Mouse (Mus musculus) lung, embryonic 14.5 days (tissue): ENCODE measurements around the gene Abca16. TPM values are rescaled to one million over a fixed set of nuclear protein-coding genes. Genes with fewer than 3 reads are reported as not detected.
A peak's percentile ranks its signal among the peaks of the same experiment; 100 is the strongest.

Experiments used
- ATAC-seq: fragments of 200-750 bp; cut with Nextera tagmentation; 2 replicates; pipeline ENCODE4 v1.8.0; 2017; ENCODE audit warnings: mild to moderate bottlenecking, moderate TSS enrichment, moderate library complexity; ENCODE audit not compliant: insufficient read depth
- DNase-seq: peaks from one replicate; pipeline ENCODE4 v3.0.0-alpha.2; 2015
- H3K27ac ChIP-seq: fragments of 300-500 bp; sonication (generic); 2 replicates; pipeline ENCODE4 v1.5.1; 2014; ENCODE audit warnings: low read depth, mild to moderate bottlenecking, moderate library complexity
- H3K27me3 ChIP-seq: fragments of 300-500 bp; sonication (generic); 2 replicates; pipeline ENCODE4 v1.6.1; 2014; ENCODE audit warnings: low read length, control low read depth; ENCODE audit not compliant: insufficient read depth
- H3K36me3 ChIP-seq: fragments of 300-500 bp; sonication (generic); 2 replicates; pipeline ENCODE4 v1.6.1; 2014; ENCODE audit warnings: control low read depth; ENCODE audit not compliant: insufficient read depth
- H3K4me1 ChIP-seq: fragments of 300-500 bp; sonication (generic); 2 replicates; pipeline ENCODE4 v1.6.1; 2014; ENCODE audit warnings: antibody characterized with exemption, control low read depth; ENCODE audit not compliant: insufficient read depth
- H3K4me2 ChIP-seq: fragments of 300-500 bp; sonication (generic); 2 replicates; pipeline ENCODE4 v1.6.1; 2014; ENCODE audit warnings: mild to moderate bottlenecking
- H3K4me3 ChIP-seq: fragments of 300-500 bp; sonication (generic); 2 replicates; pipeline ENCODE4 v1.5.1; 2014; ENCODE audit warnings: low read depth, low read length
- H3K9ac ChIP-seq: fragments of 300-500 bp; sonication (generic); 2 replicates; pipeline ENCODE4 v1.6.1; 2014
- H3K9me3 ChIP-seq: fragments of 300-500 bp; sonication (generic); 2 replicates; pipeline ENCODE4 v1.6.1; 2016; ENCODE audit warnings: low read depth, low read length, control low read depth
- CTCF ChIP-seq: IDR thresholded peaks from 2 replicates; pipeline ENCODE4 v1.5.1; 2016; ENCODE audit warnings: antibody characterized with exemption, low read depth
- WGBS: fragments of 180-500 bp; shearing (Covaris S2); extraction: QIAGEN DNeasy Blood & Tissue Kit; methylation state at CpG from one replicate; pipeline ENCODE4 v1.1.7; 2014; 5-methylcytosine and 5-hydroxymethylcytosine counted together
- polyA plus RNA-seq: library from polyadenylated mRNA; unstranded; fragments of >200 nt; fragmentation: Nextera tagmentation; extraction: Ambion mirVana; gene quantifications from 2 replicates; pipeline ENCODE4 v1.2.1, GENCODE M21; 2014

Gene Abca16
- polyA plus RNA-seq, 1 experiment from 2014 or later = not detected

DNA sequence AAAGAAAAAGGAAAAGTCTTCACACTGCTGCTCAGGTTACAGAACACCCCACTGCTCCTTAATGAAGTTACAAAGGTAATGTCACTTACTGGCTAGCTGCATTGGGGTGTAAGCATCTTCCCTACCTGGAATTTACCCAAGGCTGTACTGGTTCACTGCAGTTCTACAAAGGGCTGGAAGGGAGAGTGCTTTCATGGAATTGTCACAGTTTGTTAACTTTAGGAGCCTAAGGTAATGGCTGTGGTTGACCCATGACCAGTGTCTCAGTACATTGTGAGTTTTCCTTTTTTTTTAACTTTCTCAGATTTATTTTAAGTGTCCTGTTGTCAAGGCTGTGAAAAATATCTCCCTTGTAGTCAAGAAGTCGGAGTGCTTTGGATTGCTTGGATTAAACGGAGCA lies 125.4 kb downstream of the Abca16 start:
- ATAC-seq = no peak
- Histone ChIP-seq H3K4me1 (no peaks in the 10 kb centered on the region), H3K9ac (no peak overlapping the region), H3K36me3 (no peaks in the 10 kb centered on the region), H3K4me2 (no peak overlapping the region), H3K27me3 (no peaks in the 10 kb centered on the region), H3K9me3 (no peaks in the 10 kb centered on the region), H3K27ac (no peak overlapping the region), H3K4me3 (no peak overlapping the region)
- TF ChIP-seq CTCF = no peak
- no peak for DNase-seq
- 73% methylated on average over 2 of the region's 2 CpGs for WGBS

DNA sequence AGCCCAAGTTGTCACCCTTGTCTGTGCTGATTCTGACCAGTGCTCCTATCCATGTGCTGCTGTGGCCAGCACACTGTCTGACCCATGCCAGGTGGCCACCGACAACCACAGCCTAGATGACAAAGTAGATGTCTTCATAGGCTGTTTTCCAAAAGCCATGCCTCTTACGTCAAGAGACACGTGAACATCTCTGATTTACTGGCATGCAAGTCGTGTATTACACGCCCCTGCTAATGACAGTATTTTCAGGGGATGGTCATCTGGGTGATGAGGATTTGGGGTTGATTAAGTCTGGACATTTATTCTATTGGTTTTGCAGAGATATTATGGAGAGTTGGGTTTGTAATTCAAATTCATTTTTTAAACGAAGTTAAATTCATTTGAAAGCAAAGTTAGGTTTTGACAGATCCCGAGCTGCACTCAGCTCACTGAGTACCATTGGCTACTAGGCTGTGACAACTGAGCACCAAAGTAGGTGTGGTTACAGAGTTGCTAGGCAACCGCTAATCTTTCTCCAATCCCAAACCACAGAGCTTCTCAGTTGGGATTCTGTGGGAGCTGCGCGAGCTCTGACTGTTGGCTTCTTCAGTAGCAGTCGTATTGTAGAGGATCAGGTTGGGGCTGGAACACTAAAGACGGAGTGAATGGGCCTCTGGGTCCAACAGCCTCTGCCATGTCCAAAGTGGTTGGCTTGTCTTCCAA lies 143.2 kb downstream of the Abca16 start:
- no peak overlapping the region for H3K4me3 ChIP-seq
- H3K4me2 ChIP-seq = no peak overlapping the region
- TF ChIP-seq CTCF = no peak
- no peaks in the 10 kb centered on the region for H3K27me3 ChIP-seq
- H3K9me3 ChIP-seq = no peaks in the 10 kb centered on the region
- WGBS = 40% methylated on average over 12 of the region's 12 CpGs
- no peaks in the 10 kb centered on the region for H3K4me1 ChIP-seq
- DNase-seq = peak; percentile 21
- ATAC-seq = 0 out of 2 replicates have a peak, but pooled peaks have one; percentile 47
- H3K9ac ChIP-seq = no peak overlapping the region
- no peak overlapping the region for H3K27ac ChIP-seq
- H3K36me3 ChIP-seq = no peaks in the 10 kb centered on the region

DNA sequence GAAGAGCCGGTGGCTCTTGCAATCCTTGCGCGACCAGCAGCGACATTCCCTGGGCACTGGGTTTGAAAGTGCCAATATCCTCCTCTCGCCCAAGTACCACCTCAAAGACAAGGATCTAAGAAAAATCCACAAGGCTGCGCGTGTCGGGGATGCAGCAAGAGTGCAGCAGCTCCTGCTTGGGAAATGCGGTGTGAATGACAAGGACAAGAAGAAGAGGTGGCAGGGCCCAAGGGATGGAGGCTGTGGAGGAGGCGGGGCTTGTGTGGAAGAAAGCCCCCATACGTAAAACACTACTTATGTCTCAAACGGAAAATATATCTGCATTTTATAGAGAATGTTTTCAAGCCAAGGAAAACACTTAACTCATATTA lies 143.7 kb downstream of the Abca16 start:
- Histone ChIP-seq H3K4me1 (no peaks in the 10 kb centered on the region), H3K9me3 (no peaks in the 10 kb centered on the region), H3K4me2 (no peak overlapping the region), H3K4me3 (no peak overlapping the region), H3K27ac (no peak overlapping the region), H3K27me3 (no peaks in the 10 kb centered on the region), H3K9ac (no peak overlapping the region), H3K36me3 (no peaks in the 10 kb centered on the region)
- no peak for ATAC-seq
- WGBS = 48% methylated on average over 12 of the region's 12 CpGs
- no peak for TF ChIP-seq CTCF
- no peak for DNase-seq

DNA sequence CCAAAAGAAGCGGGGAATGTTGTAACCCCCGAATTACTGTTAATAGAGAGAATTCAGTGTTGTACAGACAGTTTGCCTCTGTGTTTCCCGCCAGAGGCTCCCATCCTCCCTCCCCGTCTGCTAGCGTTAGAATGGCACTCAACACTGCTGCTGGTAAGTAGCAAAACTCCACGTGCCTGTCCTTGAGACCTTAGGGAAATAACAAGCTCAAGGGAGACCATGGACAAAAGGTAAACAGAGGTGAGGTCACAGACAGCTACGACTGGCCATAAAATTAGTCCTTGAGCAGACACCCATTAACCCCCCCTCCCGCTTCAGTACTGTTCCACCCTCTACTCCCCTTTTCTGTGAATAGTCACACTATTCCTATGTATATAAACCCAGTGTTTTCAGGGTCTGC lies 157.9 kb downstream of the Abca16 start:
- Histone ChIP-seq H3K9me3 (no peaks in the 10 kb centered on the region), H3K9ac (no peak overlapping the region), H3K27me3 (no peaks in the 10 kb centered on the region), H3K4me1 (no peaks in the 10 kb centered on the region), H3K27ac (no peak overlapping the region), H3K4me3 (no peak overlapping the region), H3K36me3 (no peaks in the 10 kb centered on the region), H3K4me2 (no peak overlapping the region)
- no peak for TF ChIP-seq CTCF
- DNase-seq (no peak), ATAC-seq (no peak)
- 68% methylated on average over 8 of the region's 8 CpGs for WGBS

DNA sequence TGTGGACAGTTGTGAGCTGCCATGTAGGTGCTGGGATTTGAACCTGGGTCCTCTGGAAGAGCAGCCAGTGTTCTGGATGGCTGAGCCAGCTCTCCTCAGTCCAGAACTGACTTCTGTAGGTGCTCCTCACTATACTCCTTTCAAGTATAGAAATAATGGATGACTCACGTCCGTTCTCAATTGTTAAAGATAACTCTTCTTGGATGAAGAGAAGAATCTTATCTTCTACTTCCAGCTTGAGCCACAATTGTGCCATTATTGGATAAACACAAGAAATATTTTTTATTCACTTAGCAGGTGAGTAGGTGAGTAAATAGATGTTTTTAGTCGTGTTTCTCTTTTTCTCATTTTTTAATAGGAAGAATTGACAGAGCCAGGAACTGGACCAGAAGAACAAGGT lies 167.1 kb downstream of the Abca16 start:
- DNase-seq (no peak), ATAC-seq (no peak)
- Histone ChIP-seq H3K4me1 (no peaks in the 10 kb centered on the region), H3K27ac (no peak overlapping the region), H3K4me3 (no peak overlapping the region), H3K9ac (no peak overlapping the region), H3K36me3 (no peaks in the 10 kb centered on the region), H3K9me3 (no peaks in the 10 kb centered on the region), H3K4me2 (no peak overlapping the region), H3K27me3 (no peaks in the 10 kb centered on the region)
- 65% methylated on average over 3 of the region's 3 CpGs for WGBS
- TF ChIP-seq CTCF = no peak

Other genes with a start within 250 kb of the Abca16 start
- gene Anks4b, start 235.8 kb upstream of the Abca16 start, polyA plus RNA-seq = not detected in 2 replicates
- 3.4 and 4.4 TPM in 2 replicates for gene Crym, start 207.5 kb upstream of the Abca16 start, polyA plus RNA-seq
- gene Abca14, start 205.7 kb upstream of the Abca16 start, polyA plus RNA-seq = 0.20 TPM in 1 of 2 replicates, not detected in the other
- not detected in 2 replicates for gene Abca15, start 81.0 kb upstream of the Abca16 start, polyA plus RNA-seq
- 195 and 197 TPM in 2 replicates for gene Uqcrc2, start 225.5 kb downstream of the Abca16 start, polyA plus RNA-seq